Mouse (Mus musculus) forebrain, embryonic 16.5 days (tissue): Measurements from ENCODE around the gene Diaph3. TPM values are rescaled to one million over a fixed set of nuclear protein-coding genes. Genes with fewer than 3 reads are reported as not detected.
"Not testable (repeated sequence)": the region's sequence is repeated elsewhere in the genome, so short reads cannot be mapped to it uniquely, and the experiment has no call there.

Experiments
- ATAC-seq: fragments of 200-750 bp; cut with Nextera tagmentation; 2 replicates; pipeline ENCODE4 v1.8.0; 2017; ENCODE audit warnings: mild to moderate bottlenecking, moderate library complexity
- H3K27ac ChIP-seq: fragments of 300-500 bp; sonication (generic); 2 replicates; pipeline ENCODE4 v1.5.1; 2014; ENCODE audit warnings: low read length, control low read depth
- H3K27me3 ChIP-seq: fragments of 300-500 bp; sonication (generic); replicated peaks from 2 replicates; pipeline ENCODE4 v1.6.1; 2014; ENCODE audit warnings: low read length; ENCODE audit not compliant: control insufficient read depth, insufficient read depth
- H3K36me3 ChIP-seq: fragments of 300-500 bp; sonication (generic); 2 replicates; pipeline ENCODE4 v1.6.1; 2014; ENCODE audit not compliant: control insufficient read depth, insufficient read depth
- H3K4me1 ChIP-seq: fragments of 300-500 bp; sonication (generic); replicated peaks from 2 replicates; pipeline ENCODE4 v1.6.1; 2014; ENCODE audit warnings: low read length; ENCODE audit not compliant: control insufficient read depth, insufficient read depth
- H3K4me2 ChIP-seq: fragments of 300-500 bp; sonication (generic); 2 replicates; pipeline ENCODE4 v1.6.1; 2014; ENCODE audit warnings: mild to moderate bottlenecking, low read length, control low read depth
- H3K4me3 ChIP-seq: fragments of 300-500 bp; sonication (generic); replicated peaks from 2 replicates; pipeline ENCODE4 v1.5.1; 2014; ENCODE audit warnings: mild to moderate bottlenecking, low read length, control low read depth
- H3K9ac ChIP-seq: fragments of 300-500 bp; sonication (generic); replicated peaks from 2 replicates; pipeline ENCODE4 v1.6.1; 2014; ENCODE audit warnings: low read depth, low read length, control low read depth
- H3K9me3 ChIP-seq: fragments of 300-500 bp; sonication (generic); 2 replicates; pipeline ENCODE4 v1.6.1; 2016; ENCODE audit warnings: low read length; ENCODE audit not compliant: control insufficient read depth
- WGBS: fragments of 180-500 bp; shearing (Covaris S2); extraction: QIAGEN DNeasy Blood & Tissue Kit; methylation state at CpG from one replicate; pipeline ENCODE4 v1.1.7; 2014; 5-methylcytosine and 5-hydroxymethylcytosine counted together
- polyA plus RNA-seq: library from polyadenylated mRNA; unstranded; fragments of >200 nt; fragmentation: Nextera tagmentation; extraction: Ambion mirVana; gene quantifications from 2 replicates; pipeline ENCODE4 v1.2.1, GENCODE M21; 2015

The Diaph3 gene
- polyA plus RNA-seq, 1 experiment from 2014 or later, result 5.0 TPM

GRCm38 (mm10) chr14:87091108-87091507, 49.9 kb downstream of the Diaph3 start:
- Histone ChIP-seq H3K36me3 (no peaks in the 10 kb centered on the region), H3K9me3 (no peaks in the 10 kb centered on the region), H3K27ac (no peak overlapping the region), H3K27me3 (no peaks in the 10 kb centered on the region), H3K9ac (no peak overlapping the region), H3K4me1 (no peaks in the 10 kb centered on the region), H3K4me3 (no peak overlapping the region), H3K4me2 (no peak overlapping the region)
- WGBS, result 91% methylated on average over 5 of the region's 5 CpGs
- ATAC-seq, result no peak

- no peak overlapping the region for H3K9ac ChIP-seq
- no peak overlapping the region for H3K27ac ChIP-seq
- no peaks in the 10 kb centered on the region for H3K9me3 ChIP-seq
- 28% methylated on average over 4 of the region's 4 CpGs for WGBS
- no peaks in the 10 kb centered on the region for H3K36me3 ChIP-seq
- no peak overlapping the region for H3K4me2 ChIP-seq
- no peak for ATAC-seq
- H3K27me3 ChIP-seq, result no peaks in the 10 kb centered on the region
- H3K4me1 ChIP-seq, result no peaks in the 10 kb centered on the region
- no peak overlapping the region for H3K4me3 ChIP-seq
These were observed 52.1 kb downstream of the Diaph3 start for GRCm38 (mm10) chr14:87088928-87089327.

- H3K9ac ChIP-seq, result no peak overlapping the region
- H3K4me1 ChIP-seq, result no peaks in the 10 kb centered on the region
- no peak overlapping the region for H3K4me3 ChIP-seq
- no peak overlapping the region for H3K4me2 ChIP-seq
- H3K27ac ChIP-seq, result no peak overlapping the region
- no peaks in the 10 kb centered on the region for H3K9me3 ChIP-seq
- no peak for ATAC-seq
- WGBS, result 70% methylated on average over 5 of the region's 5 CpGs
- no peaks in the 10 kb centered on the region for H3K36me3 ChIP-seq
- no peaks in the 10 kb centered on the region for H3K27me3 ChIP-seq
These were observed 52.6 kb downstream of the Diaph3 start for GRCm38 (mm10) chr14:87088456-87088855.

GRCm38 (mm10) chr14:87087996-87088395, 53.0 kb downstream of the Diaph3 start:
- 75% methylated on average over 1 of the region's 1 CpGs for WGBS
- no peak for ATAC-seq
- no peak overlapping the region for H3K4me2 ChIP-seq

DNA sequence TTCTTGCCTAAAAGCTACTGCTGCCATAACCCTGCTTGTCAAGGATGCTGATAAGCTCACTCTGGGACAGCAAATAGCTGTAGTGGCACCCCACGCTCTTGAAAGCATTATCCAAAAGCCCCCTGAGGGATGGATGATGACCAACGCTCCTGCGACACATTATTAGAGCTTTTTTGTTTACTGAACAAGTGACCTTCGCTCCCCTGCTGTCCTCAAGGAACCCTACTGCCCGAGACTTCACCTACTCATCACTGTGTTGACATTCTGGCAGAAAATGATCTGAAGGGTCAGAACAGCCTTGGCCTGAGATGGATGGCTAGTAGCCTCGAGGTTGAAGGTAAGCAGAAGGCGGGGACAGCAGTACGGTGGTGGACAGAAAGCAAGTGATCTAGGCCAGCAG, 56.1 kb downstream of the Diaph3 start:
- not testable (repeated sequence) for H3K4me1 ChIP-seq, ATAC-seq, H3K4me2 ChIP-seq, H3K4me3 ChIP-seq, H3K9ac ChIP-seq, H3K27me3 ChIP-seq, H3K9me3 ChIP-seq, H3K27ac ChIP-seq, H3K36me3 ChIP-seq
- WGBS, result 82% methylated on average over 8 of the region's 8 CpGs

More at GRCm38 (mm10) chr14:87087996-87088395, 53.0 kb downstream of the Diaph3 start:
- Histone ChIP-seq H3K27me3 (no peaks in the 10 kb centered on the region), H3K27ac (no peak overlapping the region), H3K4me1 (no peaks in the 10 kb centered on the region), H3K9ac (no peak overlapping the region), H3K4me3 (no peak overlapping the region), H3K9me3 (no peaks in the 10 kb centered on the region), H3K36me3 (no peaks in the 10 kb centered on the region)

GRCm38 (mm10) chr14:87083911-87084310, 57.1 kb downstream of the Diaph3 start:
- Histone ChIP-seq H3K36me3 (no peaks in the 10 kb centered on the region), H3K9ac (no peak overlapping the region), H3K4me1 (no peaks in the 10 kb centered on the region), H3K27ac (no peak overlapping the region), H3K4me2 (no peak overlapping the region), H3K4me3 (no peak overlapping the region), H3K9me3 (no peaks in the 10 kb centered on the region), H3K27me3 (no peaks in the 10 kb centered on the region)
- WGBS, result 78% methylated on average over 6 of the region's 6 CpGs
- no peak for ATAC-seq

DNA sequence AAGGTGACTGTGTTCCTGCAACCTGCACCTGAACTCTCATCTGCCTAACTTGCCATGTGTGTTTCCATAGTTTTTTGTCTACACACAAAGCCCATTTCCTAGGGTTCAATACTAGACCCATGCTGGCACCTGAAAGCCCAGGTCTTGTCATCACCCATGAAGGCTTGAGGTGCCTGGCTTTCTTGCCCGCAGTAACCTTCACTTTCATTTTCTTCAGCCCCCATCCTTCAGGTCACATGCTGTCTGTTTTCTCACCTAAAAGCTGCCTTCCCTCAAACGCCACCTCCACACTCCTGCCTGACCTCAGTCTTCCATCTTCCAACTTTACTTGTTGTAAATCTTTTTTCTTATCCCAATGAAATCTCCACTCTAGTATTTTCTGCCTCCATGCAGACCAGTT, 61.3 kb downstream of the Diaph3 start:
- Histone ChIP-seq H3K9me3 (no peaks in the 10 kb centered on the region), H3K27ac (no peak overlapping the region), H3K27me3 (no peaks in the 10 kb centered on the region), H3K4me3 (no peak overlapping the region), H3K4me1 (no peaks in the 10 kb centered on the region), H3K4me2 (no peak overlapping the region), H3K9ac (no peak overlapping the region), H3K36me3 (no peaks in the 10 kb centered on the region)
- ATAC-seq, result no peak
- WGBS, result 98% methylated on average over 2 of the region's 2 CpGs

GRCm38 (mm10) chr14:87075021-87075531, 66.0 kb downstream of the Diaph3 start:
- no peaks in the 10 kb centered on the region for H3K4me1 ChIP-seq

GRCm38 (mm10) chr14:87064281-87064680, 76.8 kb downstream of the Diaph3 start:
- Histone ChIP-seq H3K4me2 (no peak overlapping the region), H3K9me3 (no peaks in the 10 kb centered on the region), H3K4me3 (no peak overlapping the region), H3K27ac (no peak overlapping the region), H3K36me3 (no peaks in the 10 kb centered on the region), H3K4me1 (no peaks in the 10 kb centered on the region), H3K9ac (no peak overlapping the region), H3K27me3 (no peaks in the 10 kb centered on the region)
- ATAC-seq, result no peak
- 89% methylated on average over 4 of the region's 4 CpGs for WGBS

More at GRCm38 (mm10) chr14:87075021-87075531, 66.0 kb downstream of the Diaph3 start:
- 89% methylated on average over 2 of the region's 2 CpGs for WGBS
- Histone ChIP-seq H3K36me3 (no peaks in the 10 kb centered on the region), H3K4me3 (no peak overlapping the region), H3K27ac (no peak overlapping the region), H3K9ac (no peak overlapping the region), H3K4me2 (no peak overlapping the region), H3K27me3 (no peaks in the 10 kb centered on the region), H3K9me3 (no peaks in the 10 kb centered on the region)
- no peak for ATAC-seq

DNA sequence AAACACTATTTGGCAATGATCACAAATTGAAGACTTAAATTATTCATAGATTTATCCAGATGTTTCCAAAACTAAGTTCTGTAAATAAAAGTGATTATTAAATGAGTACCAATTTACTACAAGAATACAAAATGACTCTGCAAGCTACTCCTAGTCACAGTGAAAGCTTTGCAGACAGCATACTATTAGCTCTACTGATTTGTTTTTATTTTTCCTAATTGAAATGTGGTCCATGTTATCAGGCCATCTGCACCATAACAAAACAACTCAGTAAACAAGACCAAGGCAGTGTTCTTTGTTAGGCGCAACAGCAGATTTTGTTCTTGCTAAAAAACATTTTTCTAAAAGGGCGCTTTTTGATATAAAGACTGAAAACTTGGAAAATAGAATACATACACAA, 84.9 kb downstream of the Diaph3 start:
- Histone ChIP-seq H3K4me2 (no peak overlapping the region), H3K4me3 (no peak overlapping the region), H3K4me1 (no peaks in the 10 kb centered on the region), H3K9ac (no peak overlapping the region), H3K27me3 (no peaks in the 10 kb centered on the region), H3K27ac (no peak overlapping the region), H3K9me3 (no peaks in the 10 kb centered on the region), H3K36me3 (no peaks in the 10 kb centered on the region)
- 82% methylated on average over 2 of the region's 2 CpGs for WGBS
- peak; percentile 71 for ATAC-seq
